Mouse (Mus musculus) liver, embryonic 16.5 days (tissue): Measurements from ENCODE around the gene Fmod. TPM values are rescaled to one million over a fixed set of nuclear protein-coding genes. Genes with fewer than 3 reads are reported as not detected.

Experiments
- ATAC-seq: fragments of 200-750 bp; cut with Nextera tagmentation; 2 replicates; pipeline ENCODE4 v1.8.0; 2017; ENCODE audit warnings: low read depth, mild to moderate bottlenecking, moderate number of reproducible peaks, moderate library complexity
- H3K27ac ChIP-seq: fragments of 300-500 bp; sonication (generic); 2 replicates; pipeline ENCODE4 v1.5.1; 2014; ENCODE audit warnings: mild to moderate bottlenecking, low read length
- H3K27me3 ChIP-seq: fragments of 300-500 bp; sonication (generic); 2 replicates; pipeline ENCODE4 v1.6.1; 2014; ENCODE audit warnings: low read depth, low read length, mixed read lengths; ENCODE audit not compliant: control insufficient read depth, insufficient read depth
- H3K36me3 ChIP-seq: fragments of 300-500 bp; sonication (generic); 2 replicates; pipeline ENCODE4 v1.6.1; 2014; ENCODE audit warnings: mild to moderate bottlenecking; ENCODE audit not compliant: control insufficient read depth, insufficient read depth
- H3K4me1 ChIP-seq: fragments of 300-500 bp; sonication (generic); 2 replicates; pipeline ENCODE4 v1.6.1; 2014; ENCODE audit warnings: low read depth, low read length, mixed read lengths; ENCODE audit not compliant: control insufficient read depth
- H3K4me2 ChIP-seq: fragments of 300-500 bp; sonication (generic); 2 replicates; pipeline ENCODE4 v1.6.1; 2014; ENCODE audit warnings: low read depth, low read length, mixed read lengths
- H3K4me3 ChIP-seq: fragments of 300-500 bp; sonication (generic); 2 replicates; pipeline ENCODE4 v1.5.1; 2014; ENCODE audit warnings: low read depth, mild to moderate bottlenecking, low read length
- H3K9ac ChIP-seq: fragments of 300-500 bp; sonication (generic); 2 replicates; pipeline ENCODE4 v1.6.1; 2014; ENCODE audit warnings: low read depth, low read length
- H3K9me3 ChIP-seq: fragments of 300-500 bp; sonication (generic); replicated peaks from 2 replicates; pipeline ENCODE4 v1.6.1; 2016; ENCODE audit warnings: low read length; ENCODE audit not compliant: control insufficient read depth
- WGBS: fragments of 180-500 bp; shearing (Covaris S2); extraction: QIAGEN DNeasy Blood & Tissue Kit; methylation state at CpG from one replicate; pipeline ENCODE4 v1.1.7; 2014; ENCODE audit not compliant: insufficient replicate concordance; 5-methylcytosine and 5-hydroxymethylcytosine counted together
- polyA plus RNA-seq: library from polyadenylated mRNA; unstranded; fragments of >200 nt; fragmentation: Nextera tagmentation; extraction: Ambion mirVana; gene quantifications from 2 replicates; pipeline ENCODE4 v1.2.1, GENCODE M21; 2015

The Fmod gene
- polyA plus RNA-seq, 1 experiment from 2014 or later, result 3.3 TPM

GRCm38 (mm10) chr1:134067143-134067619 lies 30.1 kb downstream of the Fmod start:
- peaks cover 51% of the 10 kb centered on the region for H3K27me3 ChIP-seq
- H3K27ac ChIP-seq, result peak overlapping the region; percentile 57

GRCm38 (mm10) chr1:134070099-134070669 lies 33.1 kb downstream of the Fmod start:
- no peak for ATAC-seq

More at GRCm38 (mm10) chr1:134067143-134067619, 30.1 kb downstream of the Fmod start:
- Histone ChIP-seq H3K4me1 (peaks cover 81% of the 10 kb centered on the region), H3K9me3 (no peaks in the 10 kb centered on the region), H3K4me3 (no peak overlapping the region), H3K9ac (no peak overlapping the region), H3K36me3 (no peaks in the 10 kb centered on the region), H3K4me2 (no peak overlapping the region)
- WGBS, result 10% methylated on average over 8 of the region's 8 CpGs
- no peak for ATAC-seq

GRCm38 (mm10) chr1:134071411-134072018 lies 34.5 kb downstream of the Fmod start:
- 43% methylated on average over 10 of the region's 10 CpGs for WGBS
- peak overlapping the region; percentile 79 for H3K4me2 ChIP-seq
- H3K27me3 ChIP-seq, result peaks cover 12% of the 10 kb centered on the region
- peaks cover 83% of the 10 kb centered on the region for H3K4me1 ChIP-seq
- H3K9me3 ChIP-seq, result no peaks in the 10 kb centered on the region
- ATAC-seq, result no peak
- H3K4me3 ChIP-seq, result no peak overlapping the region
- H3K36me3 ChIP-seq, result peaks cover 19% of the 10 kb centered on the region
- H3K27ac ChIP-seq, result peak overlapping the region; percentile 99
- peak overlapping the region; percentile 73 for H3K9ac ChIP-seq

More at GRCm38 (mm10) chr1:134070099-134070669, 33.1 kb downstream of the Fmod start:
- peaks cover 22% of the 10 kb centered on the region for H3K27me3 ChIP-seq
- H3K36me3 ChIP-seq, result peaks cover 7% of the 10 kb centered on the region
- peaks cover 83% of the 10 kb centered on the region for H3K4me1 ChIP-seq
- WGBS, result 76% methylated on average over 8 of the region's 8 CpGs
- H3K27ac ChIP-seq, result peak overlapping the region; percentile 99
- no peak overlapping the region for H3K4me2 ChIP-seq
- no peak overlapping the region for H3K4me3 ChIP-seq
- no peak overlapping the region; the same call in none of the 2 replicates for H3K9ac ChIP-seq
- no peaks in the 10 kb centered on the region for H3K9me3 ChIP-seq

GRCm38 (mm10) chr1:134073061-134073564 lies 36.1 kb downstream of the Fmod start:
- H3K4me1 ChIP-seq, result peaks cover 75% of the 10 kb centered on the region
- peaks cover 3% of the 10 kb centered on the region for H3K27me3 ChIP-seq
- H3K27ac ChIP-seq, result peak overlapping the region; percentile 99
- 24% methylated on average over 6 of the region's 6 CpGs for WGBS
- peak overlapping the region; percentile 52 for H3K4me3 ChIP-seq
- H3K9me3 ChIP-seq, result no peaks in the 10 kb centered on the region
- peaks cover 29% of the 10 kb centered on the region for H3K36me3 ChIP-seq
- H3K4me2 ChIP-seq, result peak overlapping the region; percentile 79
- peak; percentile 90 for ATAC-seq
- peak overlapping the region; percentile 73 for H3K9ac ChIP-seq

GRCm38 (mm10) chr1:134073658-134074057 lies 36.6 kb downstream of the Fmod start:
- WGBS, result 57% methylated on average over 1 of the region's 1 CpGs
- peak overlapping the region; percentile 99 for H3K27ac ChIP-seq
- H3K4me3 ChIP-seq, result peak overlapping the region; percentile 52
- H3K9me3 ChIP-seq, result no peaks in the 10 kb centered on the region
- ATAC-seq, result no peak
- H3K27me3 ChIP-seq, result no peaks in the 10 kb centered on the region
- H3K4me2 ChIP-seq, result peak overlapping the region; percentile 79
- peaks cover 29% of the 10 kb centered on the region for H3K36me3 ChIP-seq
- H3K9ac ChIP-seq, result peak overlapping the region; percentile 73
- H3K4me1 ChIP-seq, result peaks cover 75% of the 10 kb centered on the region

GRCm38 (mm10) chr1:134074184-134074583 lies 37.1 kb downstream of the Fmod start:
- H3K4me2 ChIP-seq, result peak overlapping the region; percentile 79
- 66% methylated on average over 3 of the region's 3 CpGs for WGBS
- no peak for ATAC-seq
- H3K9me3 ChIP-seq, result no peaks in the 10 kb centered on the region
- peak overlapping the region; percentile 99 for H3K27ac ChIP-seq
- peaks cover 29% of the 10 kb centered on the region for H3K36me3 ChIP-seq
- peak overlapping the region; percentile 52 for H3K4me3 ChIP-seq
- H3K9ac ChIP-seq, result peak overlapping the region; percentile 73
- H3K27me3 ChIP-seq, result no peaks in the 10 kb centered on the region
- H3K4me1 ChIP-seq, result peaks cover 74% of the 10 kb centered on the region

GRCm38 (mm10) chr1:134074606-134075005 lies 37.6 kb downstream of the Fmod start:
- peak overlapping the region; percentile 52 for H3K4me3 ChIP-seq
- H3K4me1 ChIP-seq, result peaks cover 75% of the 10 kb centered on the region
- ATAC-seq, result no peak
- H3K27ac ChIP-seq, result peak overlapping the region; percentile 99
- H3K4me2 ChIP-seq, result peak overlapping the region; percentile 79
- H3K36me3 ChIP-seq, result peaks cover 29% of the 10 kb centered on the region
- H3K9me3 ChIP-seq, result no peaks in the 10 kb centered on the region
- WGBS, result 87% methylated on average over 10 of the region's 10 CpGs
- peak overlapping the region; percentile 28 for H3K9ac ChIP-seq
- no peaks in the 10 kb centered on the region for H3K27me3 ChIP-seq

- Histone ChIP-seq H3K9ac (peak overlapping the region; percentile 94), H3K27ac (peak overlapping the region; percentile 95), H3K4me1 (peaks cover 74% of the 10 kb centered on the region), H3K36me3 (peaks cover 29% of the 10 kb centered on the region), H3K4me2 (peak overlapping the region; percentile 79), H3K4me3 (peak overlapping the region; percentile 83), H3K9me3 (no peaks in the 10 kb centered on the region), H3K27me3 (no peaks in the 10 kb centered on the region)
- no peak for ATAC-seq
- WGBS, result 81% methylated on average over 8 of the region's 8 CpGs
Observed at GRCm38 (mm10) chr1:134075532-134075931, 38.5 kb downstream of the Fmod start.

GRCm38 (mm10) chr1:134076789-134077188 lies 39.7 kb downstream of the Fmod start:
- peak overlapping the region; percentile 95 for H3K27ac ChIP-seq

More at GRCm38 (mm10) chr1:134076789-134077188, 39.7 kb downstream of the Fmod start:
- H3K27me3 ChIP-seq, result no peaks in the 10 kb centered on the region
- 80% methylated on average over 2 of the region's 2 CpGs for WGBS
- H3K36me3 ChIP-seq, result peaks cover 29% of the 10 kb centered on the region
- peak overlapping the region; percentile 94 for H3K9ac ChIP-seq
- peak overlapping the region; percentile 83 for H3K4me3 ChIP-seq
- peak overlapping the region; percentile 79 for H3K4me2 ChIP-seq
- H3K4me1 ChIP-seq, result peaks cover 74% of the 10 kb centered on the region
- H3K9me3 ChIP-seq, result no peaks in the 10 kb centered on the region
- no peak for ATAC-seq
